Mouse (Mus musculus) erythroid progenitor cell, adult 5-6 weeks (primary cell): ENCODE measurements around the gene 9430015G10Rik. TPM values are rescaled to one million over a fixed set of nuclear protein-coding genes. Genes with fewer than 3 reads are reported as not detected.
A peak's percentile ranks its signal among the peaks of the same experiment; 100 is the strongest.
"Not testable (repeated sequence)": the region's sequence is repeated elsewhere in the genome, so short reads cannot be mapped to it uniquely, and the experiment has no call there.

Experiments used
- ATAC-seq: replicated peaks from 2 replicates; pipeline ENCODE4 v1.8.0; 2016; ENCODE audit warnings: moderate number of reproducible peaks, mild to moderate bottlenecking, moderate TSS enrichment, inconsistent platforms; ENCODE audit not compliant: poor library complexity, low FRiP score, severe bottlenecking
- total RNA-seq, 2 experiments: library from RNA; stranded (forward) in 1 of 2; stranded (reverse) in 1 of 2; fragments of 150-400 nt in 1 of 2; fragments of 186-747, 209-891 nt in 1 of 2; gene quantifications; 2 replicates each; pipeline versions ENCODE4 v1.2.3 to v1.2.4; 2015 to 2017; ENCODE audit warnings: low replicate concordance in 2 of 2

9430015G10Rik gene
- total RNA-seq, 2 experiments from 2014 or later: 28.5 to 58.6 TPM

DNA sequence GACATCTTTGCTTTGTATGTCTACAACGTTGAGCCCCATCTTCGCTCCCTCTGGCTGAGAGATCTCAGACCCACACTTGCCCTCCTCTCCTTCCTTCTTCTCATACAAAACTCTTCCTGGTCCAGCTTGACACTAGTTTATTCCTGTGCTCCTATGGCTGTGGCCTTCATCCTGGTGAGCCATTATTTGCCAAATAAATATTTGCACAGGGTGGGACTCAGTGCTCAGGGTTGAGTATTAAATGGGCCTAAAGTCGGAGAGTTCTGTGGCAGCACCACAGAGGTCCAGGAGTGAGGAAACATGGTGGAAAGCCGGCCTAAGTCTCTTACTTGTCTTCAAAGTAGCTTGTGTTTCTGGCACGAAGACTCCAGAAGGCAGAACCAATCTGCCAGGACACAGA lies 16.0 kb upstream of the 9430015G10Rik start:
- no peak for ATAC-seq

DNA sequence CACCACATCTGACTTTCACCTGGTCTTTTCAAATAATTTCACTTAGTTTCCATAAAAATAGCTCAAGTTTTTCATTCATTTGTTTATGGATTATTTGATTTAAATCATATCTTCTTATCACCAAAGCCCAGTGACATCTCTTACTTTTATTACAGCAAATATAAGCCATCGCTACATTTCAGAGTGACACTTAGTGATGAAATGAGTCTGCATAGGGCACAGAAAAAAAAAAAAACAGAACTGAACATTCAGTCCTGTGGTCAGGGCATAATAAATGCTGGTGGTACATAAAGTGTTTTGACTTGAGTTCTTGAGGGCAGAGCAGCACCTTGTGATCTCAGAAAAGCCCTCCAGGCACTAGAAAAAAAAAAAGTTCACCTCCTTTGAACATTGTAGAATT lies 13.6 kb upstream of the 9430015G10Rik start:
- ATAC-seq: no peak

DNA sequence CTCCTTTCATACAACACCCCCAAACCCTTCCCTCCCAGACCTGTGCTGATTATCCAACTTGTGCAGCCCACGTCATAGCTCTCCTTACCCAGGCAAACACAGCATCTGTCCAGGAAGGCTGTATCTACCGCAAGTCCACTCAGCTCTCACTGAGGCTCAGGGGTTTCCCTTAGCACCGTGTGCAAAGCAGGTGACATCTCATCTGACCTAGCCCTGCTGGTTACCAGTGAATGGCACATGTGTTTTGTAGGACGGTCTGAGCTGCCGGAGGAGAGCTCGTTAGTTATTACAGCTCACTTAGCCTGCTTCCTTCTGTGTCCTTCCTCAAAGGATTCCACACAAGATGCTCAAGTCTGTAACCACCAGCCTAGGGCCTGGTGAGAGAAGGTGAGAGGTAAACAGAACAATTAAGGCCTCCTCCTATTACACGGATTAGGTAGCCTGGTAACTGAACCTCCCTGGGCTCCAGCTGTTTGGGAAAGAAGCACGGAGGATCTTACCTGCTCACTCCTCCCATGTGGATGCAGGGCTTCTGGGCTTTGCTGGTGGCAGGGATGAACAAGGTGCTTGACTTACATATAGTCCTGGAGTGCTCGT lies 11.9 kb upstream of the 9430015G10Rik start:
- no peak for ATAC-seq

DNA sequence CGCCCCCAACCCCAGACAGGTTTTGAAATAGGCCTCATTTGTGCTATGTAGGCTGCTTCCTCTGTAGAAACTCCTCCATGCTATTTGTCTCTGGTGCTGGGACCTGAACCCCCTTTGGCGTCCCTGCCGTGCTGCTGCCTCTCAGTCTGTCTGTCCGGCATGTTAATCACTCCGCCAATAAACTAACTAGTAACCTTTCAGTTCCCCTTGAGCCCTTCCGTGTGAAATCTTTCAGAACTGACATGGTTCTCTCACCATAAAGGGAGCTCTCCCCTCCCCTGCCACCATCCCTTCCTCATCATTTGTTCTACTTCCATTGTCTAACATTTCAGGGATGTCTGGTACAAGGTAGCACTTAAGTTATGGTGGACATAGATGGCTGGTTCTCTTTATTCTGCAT lies 10.4 kb upstream of the 9430015G10Rik start:
- no peak for ATAC-seq

DNA sequence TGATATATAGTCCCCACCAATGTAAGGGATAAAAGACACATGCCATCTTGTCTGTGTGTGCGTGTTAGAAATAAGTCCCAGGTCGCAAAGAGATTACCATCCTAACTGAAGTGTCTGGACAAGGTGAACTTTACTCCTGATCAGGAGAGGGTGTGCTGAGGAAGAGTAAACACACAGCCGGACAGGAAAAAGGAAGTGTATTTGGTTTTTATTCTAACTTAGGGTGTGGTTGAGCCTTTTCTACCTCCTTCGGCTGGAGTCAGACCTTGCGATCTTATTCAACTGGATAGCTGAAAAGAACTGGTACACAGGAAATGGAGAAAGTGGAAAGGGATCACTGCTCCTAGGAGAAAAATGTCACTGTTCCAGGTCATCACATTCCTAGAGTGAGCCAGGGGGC lies 9.3 kb upstream of the 9430015G10Rik start:
- ATAC-seq: no peak

DNA sequence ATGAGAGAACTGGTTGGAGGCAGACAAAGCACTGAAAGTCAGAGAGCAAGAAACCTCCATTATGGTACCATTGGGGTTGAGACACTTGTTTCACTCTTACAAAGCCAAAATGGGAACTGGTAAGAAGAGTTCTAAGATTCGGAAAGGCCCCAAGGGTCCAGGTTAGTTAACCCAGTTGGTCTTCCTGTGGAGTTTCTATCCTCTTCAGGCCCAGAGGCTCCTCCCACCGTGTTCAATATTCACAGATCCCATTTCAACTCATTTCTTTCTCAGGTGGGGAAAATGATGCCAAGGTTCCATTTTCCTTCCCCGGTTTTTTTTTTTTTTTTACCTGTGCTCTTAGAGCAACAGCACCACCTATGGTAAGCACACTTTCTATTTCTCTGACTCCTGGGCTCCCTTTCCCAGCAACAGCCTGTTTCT lies 8.3 kb upstream of the 9430015G10Rik start:
- ATAC-seq: no peak

DNA sequence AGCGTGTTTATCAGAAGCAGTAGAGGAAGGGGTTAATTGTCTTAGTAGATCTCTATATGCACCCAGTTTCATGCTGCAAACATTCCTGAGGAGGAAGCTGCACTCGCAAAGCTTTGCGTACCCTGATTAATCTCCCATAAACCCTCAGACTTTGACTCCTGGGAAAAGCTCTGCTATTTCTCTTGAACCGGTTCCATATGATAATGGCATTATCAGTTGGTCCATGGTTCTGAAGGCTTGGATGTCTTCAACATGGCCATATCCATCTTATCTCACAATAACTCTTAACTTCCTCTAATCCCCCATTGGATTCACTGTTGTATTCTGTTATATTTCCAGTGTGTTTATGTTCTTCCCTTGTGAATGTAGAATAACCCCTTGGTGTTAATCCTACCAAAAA lies 6.4 kb upstream of the 9430015G10Rik start:
- no peak for ATAC-seq

DNA sequence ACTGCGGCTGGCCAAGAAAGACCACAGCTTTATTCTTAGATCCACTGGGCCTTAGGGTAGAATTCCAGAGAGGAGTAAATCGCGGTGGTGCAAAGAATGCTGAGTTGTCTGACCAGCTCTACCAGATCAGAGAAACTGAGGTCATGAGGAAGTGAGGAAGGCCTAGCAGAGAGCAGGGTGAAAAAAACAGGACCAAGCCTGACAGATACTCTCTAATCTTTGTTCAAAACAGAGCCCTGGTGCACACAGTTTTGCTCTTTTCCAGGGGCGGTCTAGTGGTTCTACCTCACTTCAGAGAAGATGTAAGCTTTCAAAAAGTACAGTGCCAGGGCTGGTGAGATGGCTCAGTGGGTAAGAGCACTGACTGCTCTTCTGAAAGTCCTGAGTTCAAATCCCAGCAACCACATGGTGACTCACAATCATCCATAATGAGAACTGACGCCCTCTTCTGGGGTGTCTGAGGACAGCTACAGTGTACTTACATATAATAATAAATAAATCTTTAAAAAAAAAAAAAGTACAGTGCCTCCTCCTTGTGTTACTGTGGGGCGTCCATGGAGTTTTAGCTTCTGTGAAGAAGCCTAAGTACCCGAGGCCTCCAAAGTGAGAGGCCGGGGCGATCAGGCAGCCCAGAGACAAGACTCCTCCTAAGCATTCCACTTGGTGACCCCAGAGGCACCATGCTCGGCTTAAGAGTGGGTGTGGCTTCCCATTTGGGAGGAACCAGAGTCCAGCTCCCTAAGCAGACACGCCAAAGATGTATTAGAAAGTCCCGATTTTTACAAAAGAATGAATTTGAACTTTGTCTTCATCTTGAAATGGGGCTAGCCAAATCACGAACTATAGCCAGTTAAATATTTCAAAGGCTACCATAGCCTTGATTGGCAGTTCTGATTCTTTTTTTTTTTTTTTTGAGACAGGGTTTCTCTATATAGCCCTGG lies 906 bp upstream of the 9430015G10Rik start:
- ATAC-seq: peak; percentile 64

DNA sequence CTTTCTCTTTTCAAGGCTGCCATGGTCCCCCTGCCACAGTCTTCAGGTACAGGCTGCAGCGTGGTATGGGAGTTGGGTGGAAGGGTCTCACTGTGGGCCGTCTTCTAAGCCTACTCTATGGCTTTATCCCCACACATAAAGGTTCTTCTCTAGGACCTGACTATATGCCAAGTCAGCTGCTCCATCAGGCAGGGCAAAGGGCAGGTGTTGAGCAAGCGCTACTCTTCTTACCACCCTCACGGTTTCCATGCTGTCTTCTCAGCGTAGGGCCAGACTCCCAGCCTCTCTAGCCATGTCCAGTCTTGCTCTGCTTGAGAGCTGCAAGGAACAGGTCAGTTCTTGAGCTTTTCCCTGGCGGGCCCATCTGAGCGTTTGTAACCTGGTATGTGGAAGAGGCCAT lies 14.3 kb downstream of the 9430015G10Rik start:
- ATAC-seq: no peak

DNA sequence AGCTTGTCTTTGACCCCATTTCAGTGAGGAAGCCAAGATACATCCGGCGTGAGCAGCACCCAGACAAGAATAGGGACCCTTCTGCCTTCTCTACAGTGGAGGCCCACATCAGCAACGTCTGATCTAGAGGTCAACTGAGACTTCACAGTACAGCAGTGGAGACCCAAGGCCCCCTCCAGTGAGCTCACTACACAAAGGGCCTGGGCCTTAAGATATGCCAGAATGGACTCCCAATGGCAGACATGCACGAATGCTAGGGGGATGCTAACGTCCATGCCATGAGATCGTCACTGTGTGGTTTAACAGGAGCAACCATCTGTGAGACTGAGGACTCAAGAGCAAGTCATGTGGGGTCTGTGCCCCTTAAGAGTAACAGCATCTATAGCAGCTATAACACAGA lies 15.6 kb downstream of the 9430015G10Rik start:
- no peak for ATAC-seq

DNA sequence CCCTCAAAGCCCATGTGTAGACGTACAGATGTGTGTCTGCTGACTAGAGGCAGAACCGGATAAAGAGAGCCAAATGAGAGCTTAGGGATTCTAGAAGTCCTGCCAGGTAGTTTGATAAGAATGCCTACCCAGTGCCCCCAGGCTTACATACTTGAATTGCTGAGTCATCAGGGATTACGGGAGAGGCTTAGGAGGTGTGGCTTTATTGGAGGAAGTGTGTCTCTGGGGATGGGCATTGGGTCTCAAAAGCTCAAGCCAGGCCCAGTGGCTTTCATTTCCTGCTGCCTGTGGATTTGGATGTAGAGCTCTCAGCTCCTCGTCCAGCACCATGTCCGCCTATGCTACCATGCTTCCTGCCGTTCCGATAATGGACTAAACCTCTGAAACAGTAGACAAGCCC lies 17.1 kb downstream of the 9430015G10Rik start:
- no peak for ATAC-seq

DNA sequence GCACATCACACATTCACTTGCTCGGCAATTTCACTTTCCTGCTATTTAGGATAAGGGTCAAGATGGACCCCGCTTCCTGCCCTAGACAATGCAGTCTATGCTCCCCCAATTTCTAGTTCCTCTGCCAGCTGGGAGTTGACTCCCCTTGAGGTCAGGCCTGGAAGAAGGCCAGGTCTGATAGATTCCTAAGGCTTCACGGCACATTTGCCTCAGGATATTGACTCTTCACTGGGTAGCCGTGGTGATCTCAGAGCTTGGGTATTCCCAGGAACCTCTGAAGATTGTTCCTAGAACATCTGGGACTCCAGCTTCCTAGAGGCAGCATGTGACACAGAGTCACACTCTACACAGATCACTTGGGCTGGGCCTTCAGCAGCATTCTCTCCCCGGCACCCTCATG lies 19.0 kb downstream of the 9430015G10Rik start:
- no peak for ATAC-seq

DNA sequence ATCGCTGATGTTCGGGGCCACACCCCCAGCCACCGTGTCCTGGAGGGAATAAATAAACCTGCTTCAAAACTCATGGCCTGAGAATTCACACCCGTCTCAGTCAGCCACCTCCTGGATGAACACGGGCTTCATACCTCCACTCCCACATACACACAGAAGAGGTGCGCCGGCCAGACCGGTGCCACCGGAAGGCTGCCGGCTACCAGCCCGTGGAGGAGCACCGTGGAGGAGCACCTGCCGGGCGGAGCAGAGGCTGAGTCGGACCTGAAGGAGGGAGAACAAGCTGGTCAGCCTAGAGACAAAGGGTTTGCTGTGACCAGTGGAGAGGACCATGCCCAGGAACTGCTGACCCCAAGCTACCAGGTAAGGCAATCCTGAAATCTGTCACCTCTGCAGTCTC lies 20.7 kb downstream of the 9430015G10Rik start, which contains the start of gene Rnf223:
Gene Rnf223 (plus strand): TSS at position 78 of the 400 bp plus-strand sequence.
- no peak for ATAC-seq

DNA sequence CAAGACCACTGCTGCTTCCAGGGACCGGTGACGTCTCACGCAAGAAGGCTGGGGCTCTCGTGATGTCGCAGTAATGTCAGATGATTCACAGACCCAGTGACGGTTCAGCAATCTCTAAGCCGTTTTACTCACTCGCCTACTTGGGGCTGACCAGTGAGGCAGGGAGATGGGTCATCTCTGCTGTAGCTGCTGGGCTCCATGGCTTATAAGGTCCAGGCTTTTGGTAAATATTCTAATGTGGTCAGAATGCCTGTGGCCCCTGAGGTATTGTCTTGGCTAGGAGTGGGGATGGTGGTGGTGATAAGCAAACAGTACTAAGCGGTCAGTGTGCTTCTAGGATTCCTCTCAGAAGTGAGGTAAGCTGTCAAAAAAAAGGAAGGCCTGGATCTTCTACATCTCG lies 21.2 kb downstream of the 9430015G10Rik start:
- ATAC-seq: no peak

DNA sequence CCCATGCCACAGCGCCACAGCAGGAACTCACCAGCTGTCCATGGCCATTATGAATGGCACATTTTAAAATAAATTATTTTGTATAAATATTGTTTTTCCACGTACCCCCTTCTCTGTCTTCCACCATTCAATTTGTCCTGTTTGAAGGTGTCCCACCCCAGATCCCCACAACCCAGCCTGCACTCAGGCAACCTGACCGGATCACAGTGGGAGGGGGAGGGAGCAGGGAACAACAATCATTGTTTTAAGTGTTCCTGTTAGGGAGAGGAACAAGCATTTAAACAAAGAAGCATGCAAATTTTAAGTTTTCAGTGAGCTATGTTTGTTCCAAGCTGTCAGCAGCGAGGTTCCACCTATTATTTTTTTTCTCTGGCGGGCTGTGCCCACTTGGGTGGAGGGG lies 23.6 kb downstream of the 9430015G10Rik start:
- no peak for ATAC-seq

DNA sequence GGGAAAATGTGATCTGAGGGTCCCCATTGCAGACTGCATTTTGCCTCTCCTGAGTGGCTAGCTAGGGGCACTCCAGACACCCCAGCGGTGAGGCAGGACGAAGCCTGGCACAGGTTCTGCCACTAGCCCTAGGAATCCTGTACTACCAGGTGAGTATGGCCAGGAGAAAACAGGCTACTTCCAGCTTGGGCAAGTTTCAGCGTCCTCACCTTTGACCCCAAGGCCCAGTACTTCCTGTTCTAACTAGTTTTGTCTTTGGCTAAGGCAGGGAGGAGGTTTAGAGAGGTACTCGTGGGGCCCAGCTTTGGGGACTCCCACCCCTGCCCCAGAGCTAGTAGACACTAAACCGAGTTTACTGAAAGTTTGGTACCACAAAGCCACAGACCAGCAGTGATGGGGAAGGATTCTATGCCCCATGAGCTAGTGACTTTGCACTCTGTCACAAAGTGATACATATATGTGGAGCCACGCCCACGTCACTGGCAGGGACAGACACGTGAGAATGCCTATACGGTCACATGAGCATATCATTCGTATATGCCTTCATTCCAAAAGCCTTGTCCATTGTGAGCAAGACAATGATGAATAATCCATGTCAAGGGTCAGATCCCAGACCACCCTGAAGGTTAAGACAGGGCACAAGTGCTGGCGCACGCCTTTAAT lies 24.3 kb downstream of the 9430015G10Rik start:
- ATAC-seq: no peak

DNA sequence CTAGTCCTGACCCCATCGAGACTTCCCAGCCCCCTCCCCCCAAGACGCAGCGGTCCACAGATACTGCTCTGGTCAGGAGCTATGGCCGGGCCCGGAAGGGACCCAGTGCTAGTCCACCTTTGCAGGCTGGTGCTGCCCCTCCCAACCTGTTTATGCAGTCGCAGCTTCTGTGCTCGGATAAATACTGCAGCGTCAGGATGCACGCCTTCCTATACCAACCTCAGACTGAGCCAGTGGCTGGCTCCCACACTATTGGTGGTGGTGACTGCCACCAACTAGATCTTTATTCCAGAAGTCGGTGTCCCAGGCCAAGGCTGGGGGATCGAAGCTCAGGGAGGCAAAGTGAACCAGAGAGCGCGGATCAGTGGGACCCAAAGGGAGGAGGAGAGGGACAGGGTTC lies 25.3 kb downstream of the 9430015G10Rik start:
- ATAC-seq: no peak

DNA sequence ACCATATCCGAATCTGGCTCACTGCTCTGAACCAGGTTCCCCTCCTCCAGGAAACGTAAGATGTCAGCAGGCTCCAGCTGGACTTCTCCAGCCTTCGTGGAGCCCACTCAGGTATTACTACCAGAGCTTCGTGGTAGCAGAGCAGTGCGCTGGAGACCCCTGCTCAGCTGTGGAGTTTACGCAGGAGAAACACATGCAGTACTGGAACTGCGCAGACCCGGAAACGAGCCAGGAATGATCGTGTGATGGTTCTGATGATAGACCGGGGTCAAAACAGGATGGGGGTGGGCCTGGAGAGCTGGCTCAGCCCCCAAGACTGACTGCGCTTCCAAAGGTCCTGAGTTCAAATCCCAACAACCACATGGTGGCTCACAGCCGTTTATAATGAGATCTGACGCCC lies 26.0 kb downstream of the 9430015G10Rik start:
- no peak for ATAC-seq

DNA sequence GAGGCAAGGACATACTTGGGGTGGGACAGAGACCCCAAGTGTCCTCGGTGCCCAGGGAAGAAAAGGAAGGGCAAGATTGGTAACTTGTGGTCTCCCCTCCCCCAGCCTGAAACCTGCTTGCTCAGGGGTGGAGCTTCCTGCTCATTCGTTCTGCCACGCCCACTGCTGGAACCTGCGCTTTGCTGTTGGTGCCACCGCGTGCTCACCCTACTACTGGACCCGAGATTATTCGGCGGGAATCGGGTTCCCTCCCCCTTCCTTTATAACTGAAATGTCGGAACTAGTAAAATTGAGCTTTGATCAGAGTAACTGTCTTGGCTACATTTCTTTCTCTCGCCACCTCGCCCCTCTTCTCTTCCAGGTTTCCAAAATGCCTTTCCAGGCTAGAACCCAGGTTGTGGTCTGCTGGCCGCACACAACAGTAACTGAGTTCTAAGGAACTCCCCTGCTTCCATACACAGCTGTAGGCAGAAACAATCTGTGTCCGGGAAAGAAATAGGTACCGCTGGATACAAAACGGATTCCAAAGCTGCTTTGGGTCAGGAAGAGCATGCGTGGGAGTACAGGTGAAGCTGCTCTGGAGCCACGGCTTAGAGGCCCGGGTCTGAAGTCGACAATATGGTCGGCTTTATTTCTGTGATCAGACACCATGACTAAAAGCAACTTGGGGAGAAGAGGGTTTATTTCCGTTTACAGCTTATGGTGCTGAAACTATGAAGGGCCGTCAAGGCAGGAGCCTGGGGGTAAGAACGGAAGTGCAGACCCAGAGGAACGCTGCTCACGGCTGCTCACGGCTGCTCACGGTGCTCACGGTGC lies 26.7 kb downstream of the 9430015G10Rik start:
- ATAC-seq: no peak

DNA sequence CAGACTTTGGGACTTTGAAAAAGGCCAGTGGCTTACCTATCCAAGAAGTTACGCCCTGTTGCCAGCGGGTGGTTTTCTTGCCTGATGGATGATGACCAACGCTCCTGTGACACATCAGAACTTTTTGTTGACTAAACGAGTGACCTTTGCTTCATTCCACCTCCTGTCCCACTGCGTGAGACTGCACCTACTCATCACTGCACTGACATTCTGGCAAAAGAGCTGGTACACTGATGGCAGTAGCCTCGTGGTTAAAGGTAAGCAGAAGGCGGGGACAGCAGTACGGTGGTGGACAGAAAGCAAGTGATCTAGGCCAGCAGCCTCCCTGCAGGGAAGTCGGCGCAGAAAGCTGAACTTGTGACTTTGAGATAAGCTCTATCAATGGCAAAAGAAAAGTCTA lies 41.1 kb downstream of the 9430015G10Rik start:
- ATAC-seq: not testable (repeated sequence)
